17 mouse cellular contexts compared by ENCODE assay signal in the genomic region with DNA sequence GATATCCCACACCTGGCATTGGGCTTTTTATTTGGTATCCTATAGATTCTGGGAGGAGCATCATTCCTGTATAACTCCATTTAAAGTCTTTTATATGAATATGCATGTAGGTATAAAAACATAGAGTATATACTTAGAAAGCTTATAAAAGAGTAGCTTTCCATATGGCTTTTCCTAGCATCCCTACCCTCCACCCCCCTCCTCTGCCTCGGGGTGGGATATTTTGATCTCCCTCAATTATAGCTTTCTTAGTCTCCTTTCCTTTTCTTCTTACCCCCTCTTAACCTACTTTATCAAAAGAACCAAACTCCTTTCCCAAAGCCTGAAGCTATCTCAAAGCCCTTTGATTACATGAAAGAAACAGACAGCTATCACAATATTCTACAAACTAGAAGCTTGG. TPM values are rescaled to one million over a fixed set of nuclear protein-coding genes. Genes with fewer than 3 reads are reported as not detected.
"Had no signal": no experiment of that assay in that cellular context is flagged by ENCODE, and none has a peak within 500 bp of the region (broad histone marks: within the 10 kb centered on the region; RNA-seq: fewer than 3 reads in every experiment).

No protein-coding gene starts in this region.

- H3K9me3 ChIP-seq: neural tube, embryonic 13.5 days; neural tube, embryonic 15.5 days; stomach, embryonic 15.5 days had no signal

- H3K9ac ChIP-seq: neural tube, embryonic 13.5 days; neural tube, embryonic 15.5 days; stomach, embryonic 15.5 days had no signal

- H3K27ac ChIP-seq: neural tube, embryonic 13.5 days; neural tube, embryonic 15.5 days; stomach, embryonic 15.5 days; stomach, postnatal 0 days had no signal

- H3K4me3 ChIP-seq: neural tube, embryonic 13.5 days; neural tube, embryonic 15.5 days; stomach, embryonic 15.5 days had no signal

- DNase-seq: retina, postnatal 1 day; right cerebral cortex, adult 18-20 months; right cerebral cortex, postnatal 14 days; right cerebral cortex, postnatal 25 days; right cerebral cortex, postnatal 4 days; spleen, adult 18-20 months; thymus, adult 18-20 months; thymus, adult 2 months; thymus, postnatal 14 days; thymus, postnatal 25 days; thymus, postnatal 36 days; thymus, postnatal 4 days had no signal

- H3K36me3 ChIP-seq: neural tube, embryonic 13.5 days; neural tube, embryonic 15.5 days; stomach, embryonic 15.5 days had no signal

- H3K27me3 ChIP-seq: neural tube, embryonic 13.5 days; neural tube, embryonic 15.5 days; stomach, embryonic 15.5 days had no signal

- H3K4me2 ChIP-seq: neural tube, embryonic 13.5 days; neural tube, embryonic 15.5 days; stomach, embryonic 15.5 days had no signal

RNA-seq across cellular contexts. Expression of gene Boc, which starts 47.9 kb away (rescaled TPM):
- total RNA-seq: neutrophil, adult 5-6 weeks had no signal
